Mouse (Mus musculus): Measurements from ENCODE around the gene Crygn.

Gene Crygn

DNA sequence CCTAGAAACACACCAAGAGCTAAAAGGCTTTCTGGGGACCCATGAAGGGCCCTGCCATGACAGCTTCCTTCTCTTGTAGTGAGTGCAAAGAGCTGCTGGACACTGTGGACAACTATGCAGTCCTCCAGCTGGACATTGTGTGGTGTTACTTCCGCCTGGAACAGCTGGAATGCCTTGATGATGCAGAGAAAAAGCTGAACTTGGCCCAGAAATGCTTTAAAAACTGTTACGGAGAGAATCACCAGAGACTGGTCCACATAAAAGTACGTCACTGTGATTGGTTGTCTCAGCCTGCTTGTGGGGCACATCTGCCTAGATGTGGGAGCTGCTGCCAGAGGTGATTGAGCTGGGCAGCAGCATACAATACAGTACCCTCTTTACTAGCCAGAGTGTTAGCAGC is 56.5 kb downstream of the Crygn start:
- peak; percentile 55 to 76 for DNase-seq
